Mouse (Mus musculus) hindbrain, postnatal 0 days (tissue): ENCODE data around the gene Gtdc1. TPM values are rescaled to one million over a fixed set of nuclear protein-coding genes. Genes with fewer than 3 reads are reported as not detected.

ENCODE experiments used
- ATAC-seq: fragments of 200-750 bp; cut with Nextera tagmentation; 2 replicates; pipeline ENCODE4 v1.8.0; 2017; ENCODE audit warnings: mild to moderate bottlenecking, moderate TSS enrichment, moderate library complexity
- DNase-seq: peaks from one replicate; pipeline ENCODE4 v3.0.0-alpha.2; 2015; ENCODE audit warnings: low spot score
- H3K27ac ChIP-seq: fragments of 300-500 bp; sonication (generic); 2 replicates; pipeline ENCODE4 v1.5.1; 2014; ENCODE audit warnings: mild to moderate bottlenecking
- H3K27me3 ChIP-seq: fragments of 300-500 bp; sonication (generic); 2 replicates; pipeline ENCODE4 v1.6.1; 2014; ENCODE audit warnings: low read length, mixed read lengths; ENCODE audit not compliant: insufficient read depth
- H3K36me3 ChIP-seq: fragments of 300-500 bp; sonication (generic); 2 replicates; pipeline ENCODE4 v1.6.1; 2014; ENCODE audit warnings: low read length, mixed read lengths; ENCODE audit not compliant: insufficient read depth
- H3K4me1 ChIP-seq: fragments of 300-500 bp; sonication (generic); 2 replicates; pipeline ENCODE4 v1.6.1; 2014; ENCODE audit warnings: antibody characterized with exemption, low read length, mixed read lengths; ENCODE audit not compliant: insufficient read depth
- H3K4me2 ChIP-seq: fragments of 300-500 bp; sonication (generic); 2 replicates; pipeline ENCODE4 v1.6.1; 2014; ENCODE audit warnings: low read depth, mild to moderate bottlenecking, low read length, moderate library complexity, mixed read lengths
- H3K4me3 ChIP-seq: fragments of 300-500 bp; sonication (generic); 2 replicates; pipeline ENCODE4 v1.5.1; 2014; ENCODE audit warnings: low read length
- H3K9ac ChIP-seq: fragments of 300-500 bp; sonication (generic); replicated peaks from 2 replicates; pipeline ENCODE4 v1.6.1; 2014; ENCODE audit warnings: mild to moderate bottlenecking, low read length, moderate library complexity, mixed read lengths
- H3K9me3 ChIP-seq: fragments of 300-500 bp; sonication (generic); 2 replicates; pipeline ENCODE4 v1.6.1; 2016; ENCODE audit warnings: low read length, mixed read lengths
- CTCF ChIP-seq: IDR thresholded peaks from 2 replicates; pipeline ENCODE4 v1.5.1; 2016; ENCODE audit warnings: antibody characterized with exemption, control low read depth, low read depth
- WGBS: fragments of 180-500 bp; shearing (Covaris S2); extraction: QIAGEN DNeasy Blood & Tissue Kit; methylation state at CpG from one replicate; pipeline ENCODE4 v1.1.7; 2014; 5-methylcytosine and 5-hydroxymethylcytosine counted together
- polyA plus RNA-seq: library from polyadenylated mRNA; unstranded; fragments of >200 nt; fragmentation: Nextera tagmentation; extraction: Ambion mirVana; gene quantifications from 2 replicates; pipeline ENCODE4 v1.2.1, GENCODE M21; 2015
- total RNA-seq: library from RNA; depleted of rRNA; stranded (reverse); fragments of >200 nt; gene quantifications from 2 replicates; pipeline ENCODE4 v1.2.3, GENCODE M21; 2014

The Gtdc1 gene
- total and polyA plus RNA-seq, 2 experiments from 2014 or later, result 25.8 to 40.6 TPM

DNA sequence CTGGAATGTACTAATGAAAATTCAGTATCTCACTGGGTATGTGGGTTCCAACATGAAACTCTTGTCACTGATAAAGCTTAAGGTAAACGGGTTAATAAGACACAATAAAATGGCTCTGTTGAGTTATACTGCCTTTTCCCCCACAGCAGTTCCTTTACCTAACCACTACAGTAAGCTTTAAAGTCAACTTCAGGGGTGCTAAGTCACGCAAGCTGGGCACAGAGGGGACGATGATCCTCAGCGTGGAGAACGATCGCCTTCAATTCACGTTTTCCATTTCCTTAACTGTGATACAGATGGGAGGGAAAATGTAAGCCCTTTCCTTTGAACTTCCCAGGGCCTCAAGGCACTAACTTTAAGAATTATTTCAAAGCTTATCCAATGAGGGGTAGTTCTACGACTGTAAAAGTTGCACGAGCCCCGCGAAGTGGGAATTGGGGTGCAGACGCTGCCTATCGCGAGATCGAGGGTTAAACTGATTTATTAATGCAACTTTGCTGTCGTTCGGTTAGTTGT is 1.2 kb downstream of the Gtdc1 start:
- Histone ChIP-seq H3K27me3 (no peaks in the 10 kb centered on the region), H3K4me3 (peak overlapping the region; percentile 76), H3K9ac (peak overlapping the region; percentile 80), H3K36me3 (no peaks in the 10 kb centered on the region), H3K4me1 (no peaks in the 10 kb centered on the region), H3K4me2 (peak overlapping the region; percentile 65), H3K9me3 (no peaks in the 10 kb centered on the region), H3K27ac (peak overlapping the region; percentile 87)
- ATAC-seq, result no peak
- 1% methylated on average over 17 of the region's 17 CpGs for WGBS
- no peak for TF ChIP-seq CTCF
- no peak for DNase-seq

DNA sequence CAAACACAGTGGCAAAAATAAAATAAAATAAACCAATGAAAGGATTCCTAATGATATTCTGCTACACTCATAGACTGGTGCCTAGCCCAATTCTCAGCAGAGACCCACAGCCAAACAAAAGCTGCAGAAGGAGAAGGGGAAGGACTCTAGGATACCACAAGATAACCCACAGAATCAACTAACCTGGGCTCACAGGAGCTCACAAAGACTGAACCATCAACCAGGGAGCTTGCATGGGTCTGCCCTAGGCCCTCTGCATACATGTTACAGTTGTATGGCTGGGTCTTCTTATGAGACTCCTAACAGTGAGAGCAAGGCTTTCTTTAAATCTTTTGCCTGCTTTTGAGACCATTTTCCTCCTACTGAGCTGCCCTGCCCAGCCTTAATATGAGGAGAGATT is 2.8 kb downstream of the Gtdc1 start:
- no peak for TF ChIP-seq CTCF
- Histone ChIP-seq H3K4me2 (no peak overlapping the region), H3K9ac (no peak overlapping the region), H3K36me3 (no peaks in the 10 kb centered on the region), H3K27me3 (no peaks in the 10 kb centered on the region), H3K4me1 (no peaks in the 10 kb centered on the region), H3K9me3 (no peaks in the 10 kb centered on the region), H3K27ac (no peak overlapping the region), H3K4me3 (no peak overlapping the region)
- no peak for ATAC-seq
- no peak for DNase-seq

DNA sequence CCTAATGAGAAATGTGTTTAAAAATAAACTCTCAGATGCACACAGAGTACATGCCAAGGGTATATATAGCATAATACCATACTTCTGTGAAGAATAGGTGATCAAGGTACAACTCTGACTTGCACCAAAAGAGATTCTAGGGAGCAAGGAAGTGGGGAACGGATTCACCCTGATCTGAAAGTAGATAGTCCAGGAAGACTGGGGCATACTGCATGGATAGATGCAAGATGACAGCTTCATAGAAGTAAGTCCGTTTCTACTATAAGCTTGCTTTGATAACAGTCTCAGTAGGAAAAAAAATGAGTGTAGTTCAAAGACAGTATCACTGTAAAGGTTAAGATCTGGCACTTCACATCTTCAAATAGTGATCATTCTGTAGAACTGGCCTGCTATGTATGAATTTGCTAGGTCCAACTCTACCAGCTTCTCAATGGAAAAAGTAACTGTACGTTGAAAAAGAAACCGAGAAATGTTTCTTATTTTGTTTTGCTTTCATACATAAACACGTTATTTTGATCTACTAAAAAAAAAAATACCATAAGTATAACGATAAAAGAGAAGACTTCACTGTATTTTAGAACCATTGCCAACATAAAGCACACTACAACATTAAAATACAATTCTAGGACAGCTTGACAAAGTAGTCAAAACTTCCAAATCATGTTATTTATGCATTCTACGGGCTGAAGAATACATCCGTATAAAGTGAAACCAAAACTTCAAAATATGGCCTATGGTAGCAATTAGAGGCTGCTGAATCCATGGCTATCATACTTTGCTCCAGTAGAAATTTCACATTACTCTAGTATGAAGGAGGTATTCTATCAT is 4.2 kb downstream of the Gtdc1 start:
- 92% methylated on average over 8 of the region's 8 CpGs for WGBS
- no peak overlapping the region for H3K9ac ChIP-seq
- no peaks in the 10 kb centered on the region for H3K27me3 ChIP-seq
- no peaks in the 10 kb centered on the region for H3K36me3 ChIP-seq
- H3K4me2 ChIP-seq, result no peak overlapping the region
- ATAC-seq (no peak), DNase-seq (no peak)
- no peaks in the 10 kb centered on the region for H3K4me1 ChIP-seq
- no peak for TF ChIP-seq CTCF
- H3K27ac ChIP-seq, result no peak overlapping the region
- H3K9me3 ChIP-seq, result no peaks in the 10 kb centered on the region
- no peak overlapping the region for H3K4me3 ChIP-seq

- H3K27me3 ChIP-seq, result no peaks in the 10 kb centered on the region
- TF ChIP-seq CTCF, result no peak
- DNase-seq (no peak), ATAC-seq (no peak)
- H3K4me2 ChIP-seq, result no peak overlapping the region
- no peaks in the 10 kb centered on the region for H3K36me3 ChIP-seq
- no peak overlapping the region for H3K9ac ChIP-seq
- WGBS, result 97% methylated on average over 2 of the region's 2 CpGs
- H3K4me3 ChIP-seq, result no peak overlapping the region
- no peaks in the 10 kb centered on the region for H3K9me3 ChIP-seq
- H3K27ac ChIP-seq, result no peak overlapping the region
- no peaks in the 10 kb centered on the region for H3K4me1 ChIP-seq
These were observed 5.0 kb downstream of the Gtdc1 start for GRCm38 (mm10) chr2:44922500-44922899.

- Histone ChIP-seq H3K27ac (no peak overlapping the region), H3K27me3 (no peaks in the 10 kb centered on the region), H3K36me3 (no peaks in the 10 kb centered on the region), H3K9me3 (no peaks in the 10 kb centered on the region), H3K4me3 (no peak overlapping the region), H3K4me1 (no peaks in the 10 kb centered on the region), H3K9ac (no peak overlapping the region), H3K4me2 (no peak overlapping the region)
- no peak for ATAC-seq
- DNase-seq, result no peak
- WGBS, result 92% methylated on average over 3 of the region's 3 CpGs
- TF ChIP-seq CTCF, result no peak
These were observed 7.0 kb downstream of the Gtdc1 start for GRCm38 (mm10) chr2:44920471-44920870.

DNA sequence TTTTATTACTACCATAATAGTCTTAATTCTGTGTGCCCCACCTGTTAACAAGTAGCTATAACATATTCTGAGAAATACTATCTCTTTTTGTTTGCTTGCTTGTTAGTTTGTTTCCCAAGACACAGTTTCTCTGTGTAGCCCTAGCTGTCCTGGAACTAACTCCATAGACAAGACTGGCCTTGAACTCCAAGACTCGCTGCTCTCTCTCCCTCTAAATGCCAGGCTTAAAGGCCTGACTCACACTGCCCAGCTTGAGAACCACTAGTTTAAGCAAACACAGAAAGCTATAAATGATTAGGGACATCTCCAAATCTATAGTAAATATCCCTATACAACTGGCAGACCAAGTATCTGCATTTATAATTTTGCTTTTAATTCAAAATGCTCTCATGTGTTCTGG is 8.1 kb downstream of the Gtdc1 start:
- no peak overlapping the region for H3K4me3 ChIP-seq
- no peak overlapping the region for H3K4me2 ChIP-seq
- no peak overlapping the region for H3K9ac ChIP-seq
- ATAC-seq, result no peak
- H3K27me3 ChIP-seq, result no peaks in the 10 kb centered on the region
- no peaks in the 10 kb centered on the region for H3K9me3 ChIP-seq
- no peaks in the 10 kb centered on the region for H3K4me1 ChIP-seq
- TF ChIP-seq CTCF, result no peak
- 83% methylated on average over 1 of the region's 1 CpGs for WGBS
- DNase-seq, result no peak
- no peak overlapping the region for H3K27ac ChIP-seq
- no peaks in the 10 kb centered on the region for H3K36me3 ChIP-seq

- H3K4me3 ChIP-seq, result no peak overlapping the region
- H3K4me2 ChIP-seq, result no peak overlapping the region
- H3K36me3 ChIP-seq, result no peaks in the 10 kb centered on the region
- no peaks in the 10 kb centered on the region for H3K27me3 ChIP-seq
- H3K27ac ChIP-seq, result no peak overlapping the region
- 93% methylated on average over 2 of the region's 2 CpGs for WGBS
- ATAC-seq (no peak), DNase-seq (no peak)
- H3K9ac ChIP-seq, result no peak overlapping the region
- no peak for TF ChIP-seq CTCF
- no peaks in the 10 kb centered on the region for H3K9me3 ChIP-seq
- no peaks in the 10 kb centered on the region for H3K4me1 ChIP-seq
These were observed 8.7 kb downstream of the Gtdc1 start for GRCm38 (mm10) chr2:44918737-44919136.
